Comparison of ENCODE assay signal across 8 mouse cellular contexts in genomic region chr14:16434396-16435171, GRCm38 (mm10).
DNase-seq lines count a peak whose midpoint lies in the region; ATAC-seq and TF ChIP-seq lines count a peak whose summit lies in the region.

No protein-coding gene starts in this region.

- H3K27ac ChIP-seq in gastrocnemius, adult 2 months: peak overlapping the region; percentile 85
- H3K27ac ChIP-seq in embryonic facial prominence, embryonic 14.5 days (replicated peaks; ENCODE audit: low read depth, low read length): no peak overlapping the region
- H3K27ac ChIP-seq in heart, postnatal 0 days (ENCODE audit: low read depth): peak overlapping the region; percentile 89
- no peak overlapping the region for H3K27ac ChIP-seq in lung, postnatal 0 days (ENCODE audit: low read length)

- H3K4me1 ChIP-seq in embryonic facial prominence, embryonic 14.5 days (ENCODE audit: control insufficient read depth, insufficient read depth, low read length): no peaks in the 10 kb centered on the region
- H3K4me1 ChIP-seq in heart, postnatal 0 days (ENCODE audit: control insufficient read depth, insufficient read depth): peaks cover 6% of the 10 kb centered on the region; the same call in 1 of the 2 replicates
- no peaks in the 10 kb centered on the region for H3K4me1 ChIP-seq in lung, postnatal 0 days (ENCODE audit: insufficient read depth, low read depth, low read length)

- ATAC-seq in embryonic facial prominence, embryonic 14.5 days (ENCODE audit: low read depth): peak; percentile 45; the same call in 1 of the 2 replicates
- ATAC-seq in heart, postnatal 0 days (ENCODE audit: insufficient read depth, low read depth): peak; percentile 59
- ATAC-seq in lung, postnatal 0 days: peak; percentile 64

- no peaks in the 10 kb centered on the region for H3K27me3 ChIP-seq in embryonic facial prominence, embryonic 14.5 days (replicated peaks; ENCODE audit: control insufficient read depth, insufficient read depth, low read length)
- H3K27me3 ChIP-seq in heart, postnatal 0 days (ENCODE audit: control insufficient read depth, insufficient read depth, low read length): no peaks in the 10 kb centered on the region
- H3K27me3 ChIP-seq in lung, postnatal 0 days (replicated peaks; ENCODE audit: insufficient read depth, low read length): no peaks in the 10 kb centered on the region

- no peak overlapping the region for H3K4me2 ChIP-seq in embryonic facial prominence, embryonic 14.5 days (ENCODE audit: low read depth, low read length)
- no peak overlapping the region for H3K4me2 ChIP-seq in heart, postnatal 0 days (ENCODE audit: low read depth, low read length)
- no peak overlapping the region for H3K4me2 ChIP-seq in lung, postnatal 0 days (replicated peaks; ENCODE audit: low read depth, low read length)

- peak; percentile 67 for DNase-seq in gastrocnemius, adult 2 months
- DNase-seq in gastrocnemius, postnatal 4 days (ENCODE audit: low spot score in 2 of 2): no peak
- DNase-seq in adrenal gland, postnatal 36 days: peak; percentile 44 to 56
- DNase-seq in embryonic facial prominence, embryonic 14.5 days (ENCODE audit: low spot score): peak; percentile 31
- peak; percentile 71 for DNase-seq in heart, postnatal 0 days (ENCODE audit: low spot score)
- DNase-seq in kidney, postnatal 25 days: peak; percentile 53 to 67
- DNase-seq in lung, postnatal 0 days (ENCODE audit: low spot score): peak; percentile 81
- peak; percentile 60 for DNase-seq in retina, postnatal 7 days (ENCODE audit: low read depth, low spot score)

- no peak for TF ChIP-seq EP300 in heart, postnatal 0 days (IDR thresholded peaks at IDR 0.05; ENCODE audit: low read depth)
- TF ChIP-seq EP300 in lung, postnatal 0 days (IDR thresholded peaks at IDR 0.05): no peak

- TF ChIP-seq CTCF in gastrocnemius, adult 2 months (IDR thresholded peaks at IDR 0.05): peak; percentile 88
- TF ChIP-seq CTCF in heart, postnatal 0 days (IDR thresholded peaks at IDR 0.05; ENCODE audit: low read depth): peak; percentile 83
- peak; percentile 89 for TF ChIP-seq CTCF in lung, postnatal 0 days (IDR thresholded peaks at IDR 0.05)

- no peak overlapping the region for H3K9ac ChIP-seq in embryonic facial prominence, embryonic 14.5 days (ENCODE audit: low read depth, low read length)
- no peak overlapping the region for H3K9ac ChIP-seq in heart, postnatal 0 days (replicated peaks; ENCODE audit: low read depth, low read length)
- H3K9ac ChIP-seq in lung, postnatal 0 days (replicated peaks; ENCODE audit: low read depth): no peak overlapping the region

- intact Hi-C loops in gastrocnemius, adult 2 months (cut with DNase I): loop anchor here (2.0 to 10.0 kb wide), 4 partner anchors 92 to 970 kb away; no protein-coding TSS in a partner anchor

- H3K9me3 ChIP-seq in embryonic facial prominence, embryonic 14.5 days (ENCODE audit: control insufficient read depth, low read length): no peaks in the 10 kb centered on the region
- no peaks in the 10 kb centered on the region for H3K9me3 ChIP-seq in heart, postnatal 0 days (replicated peaks; ENCODE audit: control insufficient read depth, low read length)
- no peaks in the 10 kb centered on the region for H3K9me3 ChIP-seq in lung, postnatal 0 days (ENCODE audit: low read length)

- 50% methylated on average over 3 of the region's 3 CpGs for WGBS in embryonic facial prominence, embryonic 14.5 days
- 72% methylated on average over 3 of the region's 3 CpGs for WGBS in heart, postnatal 0 days
- WGBS in lung, postnatal 0 days: 74% methylated on average over 3 of the region's 3 CpGs

- H3K36me3 ChIP-seq in embryonic facial prominence, embryonic 14.5 days (ENCODE audit: control insufficient read depth, insufficient read depth, low read length): peaks cover 45% of the 10 kb centered on the region
- peaks cover 55% of the 10 kb centered on the region for H3K36me3 ChIP-seq in heart, postnatal 0 days (replicated peaks; ENCODE audit: control insufficient read depth, insufficient read depth, low read length)
- peaks cover 8% of the 10 kb centered on the region; the same call in 1 of the 2 replicates for H3K36me3 ChIP-seq in lung, postnatal 0 days (ENCODE audit: insufficient read depth, low read length)

- H3K4me3 ChIP-seq in gastrocnemius, adult 2 months: no peak overlapping the region
- H3K4me3 ChIP-seq in embryonic facial prominence, embryonic 14.5 days (ENCODE audit: low read depth, low read length): no peak overlapping the region
- no peak overlapping the region for H3K4me3 ChIP-seq in heart, postnatal 0 days (ENCODE audit: low read depth, low read length)
- H3K4me3 ChIP-seq in lung, postnatal 0 days (ENCODE audit: low read depth, low read length): no peak overlapping the region

Comparison
In these comparisons a context has a peak if more than half of its experiments do, and no peak if none do; other contexts are left out.
1. DNase-seq: peak in gastrocnemius, adult 2 months (single experiment), adrenal gland, postnatal 36 days (2 of 2), embryonic facial prominence, embryonic 14.5 days (single experiment), heart, postnatal 0 days (single experiment), kidney, postnatal 25 days (2 of 2), lung, postnatal 0 days (single experiment) and retina, postnatal 7 days (single experiment); none in gastrocnemius, postnatal 4 days (0 of 2).
2. H3K27ac ChIP-seq: peak in gastrocnemius, adult 2 months (single experiment) and heart, postnatal 0 days (single experiment); none in embryonic facial prominence, embryonic 14.5 days (single experiment) and lung, postnatal 0 days (single experiment).
3. Peak in every context shown above with its lines, with median percentiles within 50 percentile points of each other: CTCF ChIP-seq and ATAC-seq.